Mouse (Mus musculus): ENCODE results near the gene 1700017B05Rik. TPM values are rescaled to one million over a fixed set of nuclear protein-coding genes. Genes with fewer than 3 reads are reported as not detected.

The 1700017B05Rik gene
- polyA plus RNA-seq, 1 experiment from 2014 or later, result 13.1 TPM

DNA sequence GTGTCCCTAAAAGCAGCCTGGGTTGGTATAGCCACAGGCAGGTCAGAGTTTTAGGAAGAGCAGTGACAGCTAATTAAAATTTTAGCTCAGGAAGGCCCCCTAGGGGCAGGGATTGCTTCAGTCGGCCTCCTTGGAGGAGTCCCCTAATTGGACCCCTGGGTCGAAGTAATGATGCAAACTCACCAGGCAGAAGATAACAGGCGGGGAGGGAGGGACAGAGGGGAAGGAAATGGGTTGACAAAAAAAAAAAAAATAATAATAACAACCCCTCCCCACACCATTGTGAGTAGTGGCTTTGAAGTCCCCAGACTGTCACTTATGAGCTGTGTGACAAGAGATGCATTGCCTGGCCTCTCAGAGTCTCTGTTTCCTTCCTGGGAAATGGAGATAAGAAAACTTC is 6.2 kb upstream of the 1700017B05Rik start:
- 0 out of 2 replicates have a peak, but pooled peaks have one; percentile 4 for TF ChIP-seq CTCF (IDR thresholded peaks at IDR 0.05; ENCODE audit: low read depth)
- 31% methylated on average over 3 of the region's 3 CpGs for WGBS
- no peak for DNase-seq (ENCODE audit: low spot score)
- H3K4me1 ChIP-seq (replicated peaks; ENCODE audit: insufficient read depth, low read length), result peaks cover 9% of the 10 kb centered on the region
- no peaks in the 10 kb centered on the region for H3K36me3 ChIP-seq (ENCODE audit: insufficient read depth, low read length)
- no peaks in the 10 kb centered on the region for H3K27me3 ChIP-seq (ENCODE audit: insufficient read depth, low read length)
- H3K9me3 ChIP-seq (replicated peaks; ENCODE audit: low read length), result no peaks in the 10 kb centered on the region
- H3K4me3 ChIP-seq (replicated peaks; ENCODE audit: low read depth, low read length), result no peak overlapping the region
- no peak for ATAC-seq (replicated peaks; ENCODE audit: low FRiP score, low read depth)
- H3K27ac ChIP-seq, result no peak overlapping the region
- H3K9ac ChIP-seq (ENCODE audit: low read depth, low read length), result no peak overlapping the region
- H3K4me2 ChIP-seq (ENCODE audit: low read length), result no peak overlapping the region

DNA sequence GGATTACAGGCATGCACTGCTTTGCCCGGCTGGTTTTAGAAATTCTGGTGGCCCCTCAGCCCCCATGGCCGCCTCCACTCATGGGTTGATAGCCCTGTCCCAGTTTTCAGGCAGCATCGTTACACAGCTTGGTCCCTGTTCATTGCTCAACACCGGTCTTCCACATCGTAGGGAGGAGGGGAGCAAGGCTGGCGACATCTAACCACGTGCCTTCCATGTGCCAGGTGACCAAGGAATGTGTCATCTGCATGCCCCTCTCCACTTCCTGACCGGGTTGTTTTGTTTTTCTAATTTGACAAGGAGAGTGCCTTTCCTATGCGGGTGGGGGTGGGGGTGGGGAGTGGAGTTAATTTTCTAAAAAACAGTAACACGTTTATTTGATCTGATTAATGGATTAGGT is 5.7 kb upstream of the 1700017B05Rik start:
- Histone ChIP-seq H3K27ac (no peak overlapping the region), H3K9me3 (replicated peaks; ENCODE audit: low read length) (no peaks in the 10 kb centered on the region), H3K4me3 (replicated peaks; ENCODE audit: low read depth, low read length) (no peak overlapping the region), H3K27me3 (ENCODE audit: insufficient read depth, low read length) (no peaks in the 10 kb centered on the region), H3K4me2 (ENCODE audit: low read length) (no peak overlapping the region), H3K9ac (ENCODE audit: low read depth, low read length) (no peak overlapping the region), H3K4me1 (replicated peaks; ENCODE audit: insufficient read depth, low read length) (peaks cover 9% of the 10 kb centered on the region), H3K36me3 (ENCODE audit: insufficient read depth, low read length) (no peaks in the 10 kb centered on the region)
- WGBS, result 29% methylated on average over 10 of the region's 10 CpGs
- DNase-seq (ENCODE audit: low spot score) (no peak), ATAC-seq (replicated peaks; ENCODE audit: low FRiP score, low read depth) (no peak)
- TF ChIP-seq CTCF (IDR thresholded peaks at IDR 0.05; ENCODE audit: low read depth), result no peak

DNA sequence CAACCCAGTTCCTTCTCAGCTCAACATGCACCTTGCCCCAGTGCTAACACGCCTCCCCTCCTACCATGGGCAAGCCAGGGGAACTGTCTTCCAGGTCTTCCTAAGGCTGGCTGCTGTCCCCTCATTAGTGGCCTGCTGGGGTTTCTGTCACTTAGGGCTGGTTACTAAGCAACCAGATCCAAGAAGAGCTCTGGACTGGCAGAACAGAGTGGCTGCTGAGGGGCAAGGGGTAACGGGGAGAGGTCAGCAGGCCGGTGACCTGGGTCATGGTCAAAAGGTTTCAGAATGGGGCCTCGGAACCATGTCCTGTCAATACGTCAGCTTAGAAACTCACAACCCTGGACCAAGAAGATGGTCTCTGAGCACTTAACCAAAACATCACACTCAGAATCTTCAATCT is 5.0 kb upstream of the 1700017B05Rik start:
- DNase-seq (ENCODE audit: low spot score), result no peak
- Histone ChIP-seq H3K36me3 (ENCODE audit: insufficient read depth, low read length) (no peaks in the 10 kb centered on the region), H3K9ac (ENCODE audit: low read depth, low read length) (no peak overlapping the region), H3K27me3 (ENCODE audit: insufficient read depth, low read length) (no peaks in the 10 kb centered on the region), H3K27ac (no peak overlapping the region), H3K4me1 (replicated peaks; ENCODE audit: insufficient read depth, low read length) (peaks cover 9% of the 10 kb centered on the region), H3K9me3 (replicated peaks; ENCODE audit: low read length) (no peaks in the 10 kb centered on the region), H3K4me2 (ENCODE audit: low read length) (no peak overlapping the region), H3K4me3 (replicated peaks; ENCODE audit: low read depth, low read length) (no peak overlapping the region)
- TF ChIP-seq CTCF (IDR thresholded peaks at IDR 0.05; ENCODE audit: low read depth), result no peak
- no peak for ATAC-seq (replicated peaks; ENCODE audit: low FRiP score, low read depth)
- WGBS, result 53% methylated on average over 5 of the region's 5 CpGs

DNA sequence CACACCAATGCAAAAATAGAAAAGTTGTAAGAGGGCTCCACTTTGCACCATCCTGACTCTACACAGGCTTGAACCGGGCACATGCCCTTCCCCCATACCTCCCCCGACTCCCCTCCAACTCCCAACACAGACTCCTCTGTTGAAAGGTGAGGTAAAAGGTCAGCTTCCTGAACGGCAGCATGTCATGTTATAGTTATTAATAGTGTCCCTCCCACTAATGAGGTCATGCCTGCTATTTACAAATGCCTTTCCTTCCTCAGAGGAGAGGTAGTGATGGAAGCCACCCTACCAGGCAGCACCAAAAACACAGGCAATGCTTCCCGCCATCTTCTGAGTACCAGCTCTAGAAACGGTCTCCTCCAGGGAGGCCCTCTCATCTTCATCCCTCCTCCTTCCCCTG is 2.7 kb upstream of the 1700017B05Rik start:
- WGBS, result 20% methylated on average over 5 of the region's 5 CpGs
- Histone ChIP-seq H3K9ac (ENCODE audit: low read depth, low read length) (no peak overlapping the region), H3K4me2 (ENCODE audit: low read length) (no peak overlapping the region), H3K9me3 (replicated peaks; ENCODE audit: low read length) (no peaks in the 10 kb centered on the region), H3K4me3 (replicated peaks; ENCODE audit: low read depth, low read length) (no peak overlapping the region), H3K4me1 (replicated peaks; ENCODE audit: insufficient read depth, low read length) (peaks cover 12% of the 10 kb centered on the region), H3K36me3 (ENCODE audit: insufficient read depth, low read length) (no peaks in the 10 kb centered on the region), H3K27me3 (ENCODE audit: insufficient read depth, low read length) (no peaks in the 10 kb centered on the region), H3K27ac (no peak overlapping the region)
- ATAC-seq (replicated peaks; ENCODE audit: low FRiP score, low read depth) (no peak), DNase-seq (ENCODE audit: low spot score) (no peak)
- no peak for TF ChIP-seq CTCF (IDR thresholded peaks at IDR 0.05; ENCODE audit: low read depth)

DNA sequence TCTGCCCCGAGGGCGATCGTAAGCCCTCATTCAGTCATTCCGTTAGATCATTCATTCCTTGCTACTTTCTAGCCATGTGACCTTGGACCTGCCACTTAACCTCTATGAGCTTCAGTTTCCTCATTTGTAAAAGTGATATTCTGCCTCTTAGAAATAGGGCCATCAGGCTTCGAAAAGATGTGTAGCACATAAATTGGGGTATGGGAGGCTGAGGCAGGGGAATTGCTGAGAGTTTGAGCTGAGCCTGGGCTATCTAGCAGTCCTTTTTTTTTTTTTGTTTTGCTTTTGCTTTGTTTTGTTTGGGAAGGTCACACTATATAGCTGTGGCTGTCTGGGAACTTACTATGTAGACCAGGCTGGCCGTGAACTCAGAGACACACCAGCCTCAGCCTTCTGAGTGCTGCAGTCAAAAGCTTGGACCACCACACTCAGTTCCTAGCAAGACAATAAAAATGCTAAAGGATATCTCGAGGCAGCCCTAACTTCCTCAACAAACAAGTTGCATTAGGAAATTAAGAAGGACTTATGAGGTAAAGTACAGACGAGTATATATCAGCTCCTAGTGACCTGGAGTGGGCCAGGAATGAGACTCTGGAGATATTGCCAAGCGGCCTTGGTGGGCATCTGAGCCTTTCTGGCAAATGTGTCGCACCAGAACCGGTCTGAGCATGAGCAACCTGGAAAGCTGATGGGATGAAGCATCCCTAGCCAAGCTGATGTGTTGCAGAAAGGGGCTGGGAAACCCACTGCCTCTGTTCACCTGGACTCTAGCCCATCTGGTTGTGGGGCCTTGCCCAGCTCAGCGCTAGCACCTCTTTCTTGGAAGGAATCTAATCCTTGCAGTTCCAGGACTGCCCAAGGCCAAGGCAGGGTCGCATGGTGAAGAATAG is 628 bp upstream of the 1700017B05Rik start:
- no peak for TF ChIP-seq CTCF (IDR thresholded peaks at IDR 0.05; ENCODE audit: low read depth)
- ATAC-seq (replicated peaks; ENCODE audit: low FRiP score, low read depth), result no peak
- Histone ChIP-seq H3K27ac (no peak overlapping the region), H3K4me3 (replicated peaks; ENCODE audit: low read depth, low read length) (peak overlapping the region; percentile 82), H3K27me3 (ENCODE audit: insufficient read depth, low read length) (no peaks in the 10 kb centered on the region), H3K4me2 (ENCODE audit: low read length) (peak overlapping the region; percentile 92), H3K9ac (ENCODE audit: low read depth, low read length) (peak overlapping the region; percentile 86), H3K4me1 (replicated peaks; ENCODE audit: insufficient read depth, low read length) (peaks cover 15% of the 10 kb centered on the region), H3K9me3 (replicated peaks; ENCODE audit: low read length) (no peaks in the 10 kb centered on the region), H3K36me3 (ENCODE audit: insufficient read depth, low read length) (peaks cover 5% of the 10 kb centered on the region; the same call in 1 of the 2 replicates)
- WGBS, result 53% methylated on average over 13 of the region's 13 CpGs
- no peak for DNase-seq (ENCODE audit: low spot score)

DNA sequence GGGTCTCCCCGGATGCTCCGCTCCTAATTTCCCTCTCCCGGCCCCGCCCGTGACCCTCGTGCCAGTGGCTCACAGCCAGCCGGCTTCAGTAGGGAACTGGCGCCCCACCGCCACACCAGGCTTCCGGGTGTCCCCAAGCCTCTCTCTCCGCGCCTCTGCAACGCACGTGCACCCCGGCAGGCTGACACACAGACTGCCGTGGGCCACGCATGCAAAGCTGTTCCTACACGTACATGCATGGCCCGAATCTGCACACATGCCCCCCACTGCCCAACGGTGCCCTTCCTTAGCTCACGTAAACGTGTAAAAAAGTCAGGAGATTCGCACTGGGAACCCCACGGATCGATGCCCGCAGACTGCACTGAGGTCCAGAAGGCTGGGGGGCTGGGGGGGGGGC is 898 bp downstream of the 1700017B05Rik start:
- ATAC-seq (replicated peaks; ENCODE audit: low FRiP score, low read depth) (peak; percentile 21; the same call in 1 of the 2 replicates), DNase-seq (ENCODE audit: low spot score) (peak; percentile 57)
- no peaks in the 10 kb centered on the region for H3K27me3 ChIP-seq (ENCODE audit: insufficient read depth, low read length)
- H3K4me1 ChIP-seq (replicated peaks; ENCODE audit: insufficient read depth, low read length), result peaks cover 15% of the 10 kb centered on the region
- peak overlapping the region; percentile 75 for H3K27ac ChIP-seq
- TF ChIP-seq CTCF (IDR thresholded peaks at IDR 0.05; ENCODE audit: low read depth), result no peak
- under 1% methylated on average over 26 of the region's 26 CpGs for WGBS
- H3K9me3 ChIP-seq (replicated peaks; ENCODE audit: low read length), result no peaks in the 10 kb centered on the region
- H3K4me2 ChIP-seq (ENCODE audit: low read length), result peak overlapping the region; percentile 92
- H3K36me3 ChIP-seq (ENCODE audit: insufficient read depth, low read length), result peaks cover 20% of the 10 kb centered on the region
- peak overlapping the region; percentile 82 for H3K4me3 ChIP-seq (replicated peaks; ENCODE audit: low read depth, low read length)
- H3K9ac ChIP-seq (ENCODE audit: low read depth, low read length), result peak overlapping the region; percentile 86

Data from kidney, postnatal 0 days (tissue).